Mouse (Mus musculus) limb, embryonic 10.5 days (tissue): ENCODE measurements around the gene Camkmt. TPM values are rescaled to one million over a fixed set of nuclear protein-coding genes. Genes with fewer than 3 reads are reported as not detected.

ENCODE experiments used
- DNase-seq: peaks from one replicate; pipeline ENCODE4 v3.0.0-alpha.2; 2017; ENCODE audit warnings: low spot score
- H3K27ac ChIP-seq: fragments of 300-500 bp; sonication (generic); 2 replicates; pipeline ENCODE4 v1.5.1; 2016; ENCODE audit warnings: mild to moderate bottlenecking
- H3K27me3 ChIP-seq: fragments of 300-500 bp; sonication (generic); 2 replicates; pipeline ENCODE4 v1.6.1; 2016; ENCODE audit warnings: low read depth, mild to moderate bottlenecking; ENCODE audit not compliant: poor library complexity, severe bottlenecking
- H3K36me3 ChIP-seq: fragments of 300-500 bp; sonication (generic); 2 replicates; pipeline ENCODE4 v1.6.1; 2016; ENCODE audit warnings: mild to moderate bottlenecking, moderate library complexity
- H3K4me1 ChIP-seq: fragments of 300-500 bp; sonication (generic); 2 replicates; pipeline ENCODE4 v1.6.1; 2016
- H3K4me3 ChIP-seq: fragments of 300-500 bp; sonication (generic); 2 replicates; pipeline ENCODE4 v1.5.1; 2016; ENCODE audit warnings: mild to moderate bottlenecking, moderate library complexity
- H3K9me3 ChIP-seq: fragments of 300-500 bp; sonication (generic); replicated peaks from 2 replicates; pipeline ENCODE4 v1.6.1; 2016; ENCODE audit warnings: mild to moderate bottlenecking
- WGBS: fragments of 180-500 bp; shearing (Covaris S2); methylation state at CpG from one replicate; pipeline ENCODE4 v1.1.7; 2016; 5-methylcytosine and 5-hydroxymethylcytosine counted together
- polyA plus RNA-seq: library from polyadenylated mRNA; unstranded; fragments of >200 nt; fragmentation: Nextera tagmentation; extraction: Ambion mirVana; gene quantifications from 2 replicates; pipeline ENCODE4 v1.2.1, GENCODE M21; 2016

The Camkmt gene
- polyA plus RNA-seq, 1 experiment from 2014 or later = 11.4 TPM

DNA sequence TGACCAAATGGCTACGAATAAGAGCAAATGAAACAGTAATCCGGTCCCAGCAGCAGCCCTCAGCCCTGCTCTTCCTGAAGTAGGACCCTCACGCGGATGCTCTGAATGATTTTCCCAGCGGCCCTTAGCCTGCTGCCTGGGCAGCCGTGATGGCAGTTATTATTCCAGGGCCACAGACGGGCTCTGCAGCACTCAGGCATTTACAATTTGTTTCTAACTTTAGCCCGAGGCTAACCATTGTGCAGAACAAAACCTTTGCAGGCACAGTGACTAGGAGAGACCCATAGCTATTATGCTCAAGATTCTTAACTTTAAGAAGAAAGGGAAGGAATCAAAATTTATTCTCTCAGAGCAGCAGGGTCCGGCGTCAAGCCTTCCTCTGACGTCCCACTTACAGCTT, 18.0 kb upstream of the Camkmt start:
- Histone ChIP-seq H3K27me3 (no peaks in the 10 kb centered on the region), H3K9me3 (no peaks in the 10 kb centered on the region), H3K4me1 (no peaks in the 10 kb centered on the region), H3K36me3 (peaks cover 64% of the 10 kb centered on the region), H3K27ac (no peak overlapping the region), H3K4me3 (no peak overlapping the region)
- no peak for DNase-seq
- WGBS = 79% methylated on average over 11 of the region's 11 CpGs

DNA sequence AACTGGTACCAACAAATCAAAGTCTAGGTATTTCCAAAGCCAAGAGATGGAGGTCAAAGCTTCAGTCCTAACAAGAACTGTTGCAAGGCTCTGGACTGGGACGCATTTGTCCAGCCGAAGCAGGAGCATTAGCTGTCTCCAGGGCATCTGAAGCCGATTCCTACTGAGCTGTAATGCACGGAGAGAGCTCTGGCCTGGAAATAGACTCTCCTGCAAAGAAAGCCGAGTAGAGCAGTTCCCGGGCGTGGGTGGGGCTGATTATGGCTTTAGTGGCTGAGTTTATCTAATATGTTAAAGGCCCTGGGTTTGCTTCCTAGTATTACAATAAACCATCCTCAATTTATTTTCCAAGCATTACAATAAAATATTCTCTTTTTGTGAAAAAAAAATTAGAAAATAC, 17.1 kb upstream of the Camkmt start:
- Histone ChIP-seq H3K27me3 (no peaks in the 10 kb centered on the region), H3K4me1 (no peaks in the 10 kb centered on the region), H3K36me3 (peaks cover 68% of the 10 kb centered on the region), H3K4me3 (no peak overlapping the region), H3K27ac (no peak overlapping the region), H3K9me3 (no peaks in the 10 kb centered on the region)
- 84% methylated on average over 7 of the region's 7 CpGs for WGBS
- no peak for DNase-seq

DNA sequence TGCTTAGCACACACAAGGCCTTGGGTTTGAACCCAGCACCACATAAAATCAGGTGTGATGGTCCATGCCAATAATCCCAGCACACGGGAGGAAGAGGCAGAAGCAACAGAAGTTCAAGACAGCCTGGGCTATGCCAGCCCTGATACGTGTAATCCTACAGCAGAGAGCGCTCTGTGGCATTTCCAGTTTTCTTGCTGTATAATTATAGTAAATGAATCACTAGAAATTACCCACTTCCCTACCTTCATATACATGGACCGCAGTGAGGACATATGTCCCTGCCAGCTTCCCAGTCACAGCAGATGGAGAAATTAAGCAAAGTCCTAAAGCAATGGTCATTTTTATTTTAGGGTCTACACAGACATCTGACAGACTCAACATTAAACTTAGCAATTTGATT, 16.3 kb upstream of the Camkmt start:
- Histone ChIP-seq H3K27ac (no peak overlapping the region), H3K9me3 (no peaks in the 10 kb centered on the region), H3K36me3 (peaks cover 67% of the 10 kb centered on the region), H3K4me1 (no peaks in the 10 kb centered on the region), H3K27me3 (no peaks in the 10 kb centered on the region), H3K4me3 (no peak overlapping the region)
- DNase-seq = no peak
- WGBS = 93% methylated on average over 4 of the region's 4 CpGs

DNA sequence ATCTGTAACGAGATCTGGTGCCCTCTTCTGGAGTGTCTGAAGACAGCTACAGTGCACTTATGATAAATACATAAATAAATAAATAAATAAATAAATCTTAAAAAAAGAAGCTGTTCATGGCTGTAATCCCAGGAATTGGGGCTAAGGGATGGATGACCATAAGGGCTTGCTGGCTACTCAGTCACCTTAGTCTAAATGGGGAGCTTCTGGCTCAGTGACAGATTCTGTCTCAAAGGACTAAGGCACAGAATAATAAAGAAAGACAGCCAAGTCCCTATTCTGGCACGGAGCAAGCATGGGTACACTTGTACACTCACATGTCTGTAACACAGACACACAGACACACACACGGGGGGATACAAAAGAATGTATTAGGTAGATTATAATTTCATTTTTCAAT, 11.1 kb upstream of the Camkmt start:
- no peak for DNase-seq
- Histone ChIP-seq H3K4me1 (no peaks in the 10 kb centered on the region), H3K27ac (no peak overlapping the region), H3K4me3 (no peak overlapping the region), H3K27me3 (no peaks in the 10 kb centered on the region), H3K36me3 (peaks cover 54% of the 10 kb centered on the region), H3K9me3 (no peaks in the 10 kb centered on the region)
- 97% methylated on average over 3 of the region's 3 CpGs for WGBS

DNA sequence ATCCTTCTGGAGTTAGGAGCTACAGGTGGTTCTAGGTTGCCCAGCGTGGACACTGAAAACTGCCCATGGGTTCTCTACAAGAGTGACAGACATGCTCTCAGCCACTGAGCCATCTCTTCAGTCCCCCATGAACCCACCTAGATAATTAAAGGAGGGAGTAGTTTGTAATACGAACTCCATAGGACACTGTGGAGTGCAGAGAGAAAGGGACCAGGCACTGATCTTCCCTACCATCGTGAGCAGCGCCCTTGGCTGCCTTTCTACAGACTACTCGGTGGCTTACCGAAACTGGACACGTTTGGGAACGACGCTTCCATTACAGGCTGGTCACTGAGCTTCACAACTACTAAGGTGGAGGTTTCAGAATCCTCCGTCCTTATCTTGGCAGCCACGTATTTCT, 9.6 kb upstream of the Camkmt start:
- H3K27ac ChIP-seq = no peak overlapping the region
- no peak overlapping the region for H3K4me3 ChIP-seq
- 94% methylated on average over 11 of the region's 11 CpGs for WGBS
- no peaks in the 10 kb centered on the region for H3K9me3 ChIP-seq
- peaks cover 47% of the 10 kb centered on the region for H3K36me3 ChIP-seq
- H3K27me3 ChIP-seq = no peaks in the 10 kb centered on the region
- no peaks in the 10 kb centered on the region for H3K4me1 ChIP-seq
- no peak for DNase-seq

DNA sequence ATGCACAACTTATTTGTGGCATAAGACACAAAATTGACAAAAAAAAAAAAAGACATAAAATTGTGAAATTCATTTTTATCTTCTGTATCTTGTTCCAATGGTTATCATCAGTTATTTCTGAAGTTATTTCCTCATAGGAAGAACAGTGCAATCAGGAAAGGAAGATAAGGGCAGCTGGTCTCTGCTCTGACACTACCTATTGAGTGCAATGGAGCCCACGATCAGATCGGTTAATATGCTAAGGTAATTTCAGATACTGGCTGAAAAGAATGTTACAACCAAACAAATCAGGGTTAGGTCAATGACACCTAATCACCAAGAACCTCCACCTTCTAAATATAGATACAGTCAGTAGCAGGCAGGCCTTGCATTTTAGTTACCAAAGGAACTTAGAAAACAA, 5.0 kb upstream of the Camkmt start:
- Histone ChIP-seq H3K27ac (no peak overlapping the region), H3K9me3 (no peaks in the 10 kb centered on the region), H3K27me3 (no peaks in the 10 kb centered on the region), H3K4me1 (peaks cover 8% of the 10 kb centered on the region), H3K36me3 (peaks cover 11% of the 10 kb centered on the region), H3K4me3 (no peak overlapping the region)
- 93% methylated on average over 2 of the region's 2 CpGs for WGBS
- no peak for DNase-seq

DNA sequence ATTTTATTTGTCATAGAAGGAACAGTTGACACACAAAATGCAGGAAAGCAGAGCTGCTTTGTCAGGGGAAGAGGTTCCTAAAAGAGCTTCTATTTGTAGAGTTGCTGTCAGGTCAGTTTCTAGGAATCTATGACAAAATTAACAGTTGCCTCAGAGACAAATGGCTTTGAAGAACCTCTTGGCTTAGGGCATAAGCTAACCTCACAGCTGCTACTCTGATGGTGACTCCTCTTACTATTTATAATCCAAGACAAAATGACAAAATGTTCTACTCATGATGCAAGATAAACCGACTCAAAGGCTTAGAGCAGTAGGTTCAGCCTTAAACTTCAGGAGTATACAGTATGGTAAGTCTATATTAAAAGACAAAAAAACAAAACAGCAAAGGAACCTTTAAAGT, 3.9 kb upstream of the Camkmt start:
- no peak for DNase-seq
- Histone ChIP-seq H3K27me3 (no peaks in the 10 kb centered on the region), H3K27ac (no peak overlapping the region), H3K9me3 (no peaks in the 10 kb centered on the region), H3K4me3 (no peak overlapping the region), H3K4me1 (peaks cover 14% of the 10 kb centered on the region), H3K36me3 (0 out of 2 replicates have a peak, but pooled peaks cover 4% of the 10 kb centered on the region)
- 92% methylated on average over 1 of the region's 1 CpGs for WGBS

DNA sequence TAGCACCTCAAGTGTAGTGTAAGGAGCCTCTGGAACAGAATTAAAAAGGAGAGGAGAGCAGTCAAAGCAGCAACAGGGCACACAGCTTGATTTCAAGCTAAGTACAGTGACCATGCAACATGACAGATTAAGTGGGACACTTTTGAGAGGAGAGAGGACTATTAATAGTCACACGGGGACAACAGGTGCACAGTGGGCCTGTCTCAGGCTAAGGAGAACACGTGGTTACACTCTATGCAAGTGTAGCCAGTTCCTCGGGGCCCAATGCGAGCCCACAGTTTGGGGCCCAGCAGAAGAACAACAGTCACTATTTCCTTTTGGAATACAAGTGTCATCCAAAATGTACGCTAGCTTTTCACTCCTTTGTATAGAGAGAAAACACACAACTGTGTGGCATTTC, 2.8 kb upstream of the Camkmt start:
- Histone ChIP-seq H3K9me3 (no peaks in the 10 kb centered on the region), H3K27me3 (no peaks in the 10 kb centered on the region), H3K27ac (no peak overlapping the region), H3K4me3 (no peak overlapping the region), H3K36me3 (0 out of 2 replicates have a peak, but pooled peaks cover 4% of the 10 kb centered on the region), H3K4me1 (peaks cover 20% of the 10 kb centered on the region)
- no peak for DNase-seq
- 90% methylated on average over 5 of the region's 5 CpGs for WGBS

DNA sequence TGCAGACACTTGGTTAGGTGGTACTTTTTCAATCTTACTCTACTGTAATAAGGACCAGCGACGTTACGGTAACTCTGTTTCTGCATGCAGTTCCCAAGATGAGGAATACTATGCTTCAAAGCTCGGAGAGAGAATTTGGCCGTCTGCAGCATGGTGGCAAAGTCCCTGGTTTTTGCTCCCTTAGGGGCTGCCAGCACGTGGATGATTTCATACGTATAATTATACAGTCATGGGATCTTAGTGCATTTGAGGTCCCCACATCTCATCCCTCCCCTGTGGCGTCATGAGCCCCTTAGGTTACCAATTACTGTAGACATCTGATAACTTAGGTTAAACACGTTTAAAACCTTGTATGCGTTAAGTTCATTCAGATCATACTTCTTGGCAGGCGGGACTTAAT, 2.0 kb upstream of the Camkmt start:
- H3K4me1 ChIP-seq = peaks cover 20% of the 10 kb centered on the region
- no peaks in the 10 kb centered on the region for H3K36me3 ChIP-seq
- no peak overlapping the region for H3K4me3 ChIP-seq
- H3K9me3 ChIP-seq = no peaks in the 10 kb centered on the region
- 89% methylated on average over 11 of the region's 11 CpGs for WGBS
- no peak for DNase-seq
- H3K27me3 ChIP-seq = no peaks in the 10 kb centered on the region
- H3K27ac ChIP-seq = no peak overlapping the region

DNA sequence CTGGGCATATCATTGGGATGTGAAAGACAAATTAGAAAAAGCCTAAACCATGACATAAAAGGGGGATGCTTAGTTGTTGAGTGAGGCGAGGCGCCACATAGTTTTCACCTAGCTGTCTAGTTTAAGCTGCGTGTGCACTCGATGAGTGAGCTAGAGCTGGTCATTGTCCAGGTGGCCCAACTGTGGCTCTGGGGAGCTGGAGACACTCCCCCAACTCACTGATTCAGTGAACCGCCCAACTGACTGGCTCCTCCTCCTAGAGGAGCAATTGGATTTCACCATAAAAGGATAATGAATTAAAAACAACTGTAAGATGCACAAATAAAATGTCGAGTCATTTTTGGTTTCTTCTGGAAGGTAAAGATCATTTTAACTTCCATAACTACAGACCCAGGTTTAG, 1.3 kb upstream of the Camkmt start:
- WGBS = 62% methylated on average over 6 of the region's 6 CpGs
- no peak overlapping the region for H3K27ac ChIP-seq
- no peaks in the 10 kb centered on the region for H3K36me3 ChIP-seq
- no peak for DNase-seq
- peak overlapping the region; percentile 71 for H3K4me3 ChIP-seq
- no peaks in the 10 kb centered on the region for H3K9me3 ChIP-seq
- H3K4me1 ChIP-seq = peaks cover 20% of the 10 kb centered on the region
- no peaks in the 10 kb centered on the region for H3K27me3 ChIP-seq

DNA sequence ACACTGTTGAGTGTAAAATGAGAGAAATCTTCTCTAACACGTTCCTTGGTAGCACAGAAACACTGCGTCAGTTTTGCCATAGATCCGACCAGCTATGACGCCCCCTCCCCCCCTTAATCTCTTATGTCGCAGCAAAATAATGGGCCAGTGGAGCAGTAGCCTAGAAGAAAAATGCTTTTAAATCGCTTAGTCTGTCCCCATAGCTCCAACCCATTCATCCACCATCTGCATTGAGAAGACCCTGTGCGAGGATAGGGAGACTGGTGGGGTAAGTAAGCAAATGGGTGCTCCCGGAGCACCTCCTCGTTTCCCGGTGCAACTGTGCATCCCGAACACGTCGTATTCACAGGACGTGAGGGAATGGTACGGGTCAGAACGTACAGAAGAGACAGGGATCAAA, 731 bp upstream of the Camkmt start:
- peak overlapping the region; percentile 71 for H3K4me3 ChIP-seq
- no peaks in the 10 kb centered on the region for H3K9me3 ChIP-seq
- WGBS = 1% methylated on average over 16 of the region's 16 CpGs
- no peaks in the 10 kb centered on the region for H3K36me3 ChIP-seq
- H3K4me1 ChIP-seq = peaks cover 20% of the 10 kb centered on the region
- no peak for DNase-seq
- H3K27me3 ChIP-seq = no peaks in the 10 kb centered on the region
- H3K27ac ChIP-seq = peak overlapping the region; percentile 87

DNA sequence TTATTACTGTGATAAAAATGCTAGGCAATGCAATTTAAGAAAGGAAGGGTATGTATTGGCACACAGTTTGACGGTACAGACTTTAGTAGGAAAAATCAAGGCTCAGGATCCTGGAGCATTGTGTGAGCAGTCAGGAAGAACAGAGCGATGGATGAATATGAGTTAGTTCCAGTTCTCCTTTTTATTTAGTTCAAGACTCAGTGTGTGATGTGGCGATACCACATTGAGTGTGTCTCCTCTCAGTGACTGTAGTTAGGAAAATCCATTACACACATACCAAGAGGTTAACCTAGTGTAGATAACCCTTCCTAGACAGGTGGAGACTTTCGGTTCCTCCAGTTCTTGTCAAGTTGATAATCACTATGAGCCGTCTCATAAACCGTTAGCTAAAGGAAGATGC, 1.4 kb downstream of the Camkmt start:
- Histone ChIP-seq H3K27me3 (no peaks in the 10 kb centered on the region), H3K4me3 (peak overlapping the region; percentile 71; the same call in 1 of the 2 replicates), H3K27ac (no peak overlapping the region), H3K9me3 (no peaks in the 10 kb centered on the region), H3K4me1 (peaks cover 20% of the 10 kb centered on the region), H3K36me3 (no peaks in the 10 kb centered on the region)
- 92% methylated on average over 6 of the region's 6 CpGs for WGBS
- DNase-seq = no peak

DNA sequence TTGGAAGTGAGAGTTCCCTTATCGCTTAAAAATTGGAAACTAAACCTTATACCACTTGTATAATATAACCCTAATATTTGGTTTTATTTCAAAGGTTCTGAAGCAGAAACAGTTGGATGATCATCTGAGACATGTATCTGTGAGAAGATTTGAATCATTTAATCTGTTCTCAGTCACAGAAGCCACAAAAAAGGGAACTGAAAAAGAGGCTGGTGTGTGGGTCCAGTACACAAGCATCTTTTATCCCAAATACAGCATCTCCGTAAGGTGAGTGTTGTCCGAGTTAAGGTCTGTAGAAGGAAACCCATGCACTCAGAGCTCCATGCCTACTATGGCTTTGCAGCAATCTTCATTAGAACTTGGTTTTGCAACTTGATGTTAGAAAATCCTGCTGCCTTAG, 6.0 kb downstream of the Camkmt start:
- Histone ChIP-seq H3K36me3 (peaks cover 28% of the 10 kb centered on the region), H3K4me3 (no peak overlapping the region), H3K27me3 (no peaks in the 10 kb centered on the region), H3K4me1 (peaks cover 7% of the 10 kb centered on the region), H3K9me3 (no peaks in the 10 kb centered on the region), H3K27ac (no peak overlapping the region)
- no peak for DNase-seq
- WGBS = 94% methylated on average over 3 of the region's 3 CpGs

DNA sequence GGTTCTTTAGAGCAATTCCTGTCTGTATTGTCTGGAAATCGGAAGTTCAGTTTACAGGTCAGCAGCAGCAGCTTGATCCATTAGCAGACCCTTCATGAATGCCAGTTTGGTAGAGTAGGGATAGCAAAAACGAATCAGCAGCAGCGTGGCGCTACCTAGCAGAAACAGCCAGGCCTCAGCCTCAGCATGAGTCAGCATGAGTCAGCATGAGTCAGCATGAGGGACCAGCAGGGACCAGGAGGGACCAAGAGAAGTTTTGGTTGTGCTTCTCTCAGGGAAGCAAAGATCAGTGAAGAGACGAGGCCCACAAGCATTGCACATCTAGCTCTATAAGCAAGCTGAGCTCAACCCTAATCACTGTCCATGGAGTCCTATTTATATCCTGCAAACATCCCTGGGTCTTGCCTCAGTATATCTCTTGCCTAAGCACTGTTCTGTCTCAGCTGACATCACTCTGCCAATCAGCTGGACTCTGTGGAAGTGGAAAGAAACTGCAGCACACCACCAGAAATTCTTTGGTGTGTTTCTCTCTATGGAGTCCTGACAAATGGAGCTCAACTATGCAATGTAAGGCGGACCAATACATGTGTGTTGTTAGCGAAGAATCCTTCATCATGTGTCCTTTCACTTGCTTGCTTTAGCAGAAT, 8.4 kb downstream of the Camkmt start:
- WGBS = 94% methylated on average over 7 of the region's 7 CpGs
- Histone ChIP-seq H3K36me3 (peaks cover 28% of the 10 kb centered on the region), H3K27me3 (no peaks in the 10 kb centered on the region), H3K9me3 (no peaks in the 10 kb centered on the region), H3K4me3 (no peak overlapping the region), H3K27ac (no peak overlapping the region), H3K4me1 (no peaks in the 10 kb centered on the region)
- DNase-seq = no peak
